Mouse (Mus musculus): Measurements from ENCODE around the gene Slc6a5.

Gene Slc6a5

GRCm38 (mm10) chr7:49909850-49910249 lies at the start of gene Slc6a5:
TSS of gene Slc6a5 (plus strand) at chr7:49910146.
- no peak for DNase-seq (ENCODE audit: low read depth, low spot score)

GRCm38 (mm10) chr7:49861196-49861595 lies 48.8 kb upstream of the Slc6a5 start:
- no peak for DNase-seq (ENCODE audit: low read depth, low spot score)

- no peak for DNase-seq (ENCODE audit: low read depth, low spot score)
Observed at GRCm38 (mm10) chr7:49863753-49864152, 46.2 kb upstream of the Slc6a5 start.

- no peak for DNase-seq (ENCODE audit: low read depth, low spot score)
Observed at GRCm38 (mm10) chr7:49869656-49870055, 40.3 kb upstream of the Slc6a5 start.

GRCm38 (mm10) chr7:49870276-49870675 lies 39.7 kb upstream of the Slc6a5 start:
- no peak for DNase-seq (ENCODE audit: low read depth, low spot score)

GRCm38 (mm10) chr7:49877307-49877706 lies 32.6 kb upstream of the Slc6a5 start:
- DNase-seq (ENCODE audit: low read depth, low spot score), result no peak

GRCm38 (mm10) chr7:49879051-49879450 lies 30.9 kb upstream of the Slc6a5 start:
- no peak for DNase-seq (ENCODE audit: low read depth, low spot score)

GRCm38 (mm10) chr7:49879998-49880707 lies 29.8 kb upstream of the Slc6a5 start:
- no peak for DNase-seq (ENCODE audit: low read depth, low spot score)

- DNase-seq (ENCODE audit: low read depth, low spot score), result no peak
Observed at GRCm38 (mm10) chr7:49882288-49882687, 27.7 kb upstream of the Slc6a5 start.

- DNase-seq (ENCODE audit: low read depth, low spot score), result no peak
Observed at GRCm38 (mm10) chr7:49882694-49883389, 27.1 kb upstream of the Slc6a5 start.

GRCm38 (mm10) chr7:49887776-49888390 lies 22.1 kb upstream of the Slc6a5 start:
- DNase-seq (ENCODE audit: low read depth, low spot score), result no peak

- no peak for DNase-seq (ENCODE audit: low read depth, low spot score)
Observed at GRCm38 (mm10) chr7:49894786-49895185, 15.2 kb upstream of the Slc6a5 start.

GRCm38 (mm10) chr7:49895296-49895695 lies 14.7 kb upstream of the Slc6a5 start:
- no peak for DNase-seq (ENCODE audit: low read depth, low spot score)

- DNase-seq (ENCODE audit: low read depth, low spot score), result no peak
Observed at GRCm38 (mm10) chr7:49902003-49902552, 7.9 kb upstream of the Slc6a5 start.

GRCm38 (mm10) chr7:49907191-49908171 lies 2.5 kb upstream of the Slc6a5 start:
- no peak for DNase-seq (ENCODE audit: low read depth, low spot score)

- DNase-seq (ENCODE audit: low read depth, low spot score), result no peak
Observed at GRCm38 (mm10) chr7:49908181-49908855, 1.6 kb upstream of the Slc6a5 start.

- no peak for DNase-seq (ENCODE audit: low read depth, low spot score)
Observed at GRCm38 (mm10) chr7:49908990-49909411, 945 bp upstream of the Slc6a5 start.

- DNase-seq (ENCODE audit: low read depth, low spot score), result no peak
Observed at GRCm38 (mm10) chr7:49910361-49910760, 415 bp downstream of the Slc6a5 start.

- DNase-seq (ENCODE audit: low read depth, low spot score), result no peak
Observed at GRCm38 (mm10) chr7:49911147-49911946, 1.4 kb downstream of the Slc6a5 start.

GRCm38 (mm10) chr7:49911947-49912262 lies 2.0 kb downstream of the Slc6a5 start:
- no peak for DNase-seq (ENCODE audit: low read depth, low spot score)

All from brain, embryonic 18.5 days (tissue).